Mouse (Mus musculus) liver, embryonic 11.5 days (tissue): ENCODE measurements around the gene 2300002M23Rik. TPM values are rescaled to one million over a fixed set of nuclear protein-coding genes. Genes with fewer than 3 reads are reported as not detected.

Source experiments
- ATAC-seq: fragments of 200-750 bp; cut with Nextera tagmentation; replicated peaks from 2 replicates; pipeline ENCODE4 v1.8.0; 2017; ENCODE audit warnings: moderate number of reproducible peaks, mild to moderate bottlenecking, moderate TSS enrichment, moderate library complexity; ENCODE audit not compliant: low FRiP score
- DNase-seq: peaks from one replicate; pipeline ENCODE4 v3.0.0-alpha.2; 2017; ENCODE audit warnings: low spot score
- H3K27ac ChIP-seq: fragments of 300-500 bp; sonication (generic); 2 replicates; pipeline ENCODE4 v1.5.1; 2014; ENCODE audit warnings: mild to moderate bottlenecking, low read depth, low read length, control low read depth
- H3K27me3 ChIP-seq: fragments of 300-500 bp; sonication (generic); replicated peaks from 2 replicates; pipeline ENCODE4 v1.6.1; 2014; ENCODE audit warnings: low read length, mixed read lengths; ENCODE audit not compliant: control insufficient read depth, insufficient read depth
- H3K36me3 ChIP-seq: fragments of 300-500 bp; sonication (generic); 2 replicates; pipeline ENCODE4 v1.6.1; 2014; ENCODE audit warnings: mild to moderate bottlenecking, low read length, moderate library complexity, mixed read lengths; ENCODE audit not compliant: control insufficient read depth, insufficient read depth
- H3K4me1 ChIP-seq: fragments of 300-500 bp; sonication (generic); replicated peaks from 2 replicates; pipeline ENCODE4 v1.6.1; 2014; ENCODE audit warnings: low read length, mixed read lengths; ENCODE audit not compliant: control insufficient read depth, insufficient read depth
- H3K4me2 ChIP-seq: fragments of 300-500 bp; sonication (generic); 2 replicates; pipeline ENCODE4 v1.6.1; 2014; ENCODE audit warnings: mild to moderate bottlenecking, control low read depth, moderate library complexity
- H3K4me3 ChIP-seq: fragments of 300-500 bp; sonication (generic); 2 replicates; pipeline ENCODE4 v1.5.1; 2014; ENCODE audit warnings: low read depth, low read length, control low read depth
- H3K9ac ChIP-seq: fragments of 300-500 bp; sonication (generic); 2 replicates; pipeline ENCODE4 v1.6.1; 2014; ENCODE audit warnings: low read depth, low read length, control low read depth
- H3K9me3 ChIP-seq: fragments of 300-500 bp; sonication (generic); 2 replicates; pipeline ENCODE4 v1.6.1; 2016; ENCODE audit warnings: low read length, inconsistent platforms, mixed read lengths; ENCODE audit not compliant: control insufficient read depth
- WGBS: fragments of 180-500 bp; shearing (Covaris S2); extraction: QIAGEN DNeasy Blood & Tissue Kit; methylation state at CpG from one replicate; pipeline ENCODE4 v1.1.7; 2014; 5-methylcytosine and 5-hydroxymethylcytosine counted together
- polyA plus RNA-seq: library from polyadenylated mRNA; unstranded; fragments of >200 nt; fragmentation: Nextera tagmentation; extraction: Ambion mirVana; gene quantifications from 2 replicates; pipeline ENCODE4 v1.2.1, GENCODE M21; 2014

2300002M23Rik gene
- not detected in 2 replicates for polyA plus RNA-seq

DNA sequence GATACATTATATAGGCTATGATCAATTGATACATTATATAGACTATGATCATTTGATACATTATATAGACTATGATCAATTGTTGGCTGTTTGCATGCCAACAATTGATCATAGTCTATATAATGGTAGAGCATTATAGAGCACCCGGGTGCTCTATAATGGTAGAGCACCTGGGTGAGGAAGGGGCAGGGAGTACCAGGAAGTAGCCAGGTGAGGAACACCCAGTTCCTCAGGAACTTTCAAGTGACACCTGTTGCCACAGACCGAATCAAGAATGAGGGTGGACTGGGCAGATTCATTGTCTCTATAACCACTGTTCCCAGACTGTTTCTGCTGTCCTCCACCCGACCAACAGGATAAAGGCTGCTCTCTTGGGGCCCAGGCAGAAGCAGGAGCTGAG, at the start of gene 2300002M23Rik:
Gene 2300002M23Rik, plus strand, starts transcription at position 301 of the 400 bp plus-strand sequence.
- H3K4me3 ChIP-seq: no peak within 1 kb of the TSS
- WGBS: 53% methylated on average over 3 of the region's 3 CpGs
- H3K27ac ChIP-seq: no peak within 1 kb of the TSS
- DNase-seq: no peak
- H3K9me3 ChIP-seq: no peaks in the 10 kb centered on the region
- H3K4me1 ChIP-seq: no peaks in the 10 kb centered on the region
- peaks cover 30% of the 10 kb centered on the region for H3K27me3 ChIP-seq
- no peak within 1 kb of the TSS for H3K4me2 ChIP-seq
- no peak within 1 kb of the TSS for H3K9ac ChIP-seq
- ATAC-seq: no peak
- no peaks in the 10 kb centered on the region for H3K36me3 ChIP-seq

DNA sequence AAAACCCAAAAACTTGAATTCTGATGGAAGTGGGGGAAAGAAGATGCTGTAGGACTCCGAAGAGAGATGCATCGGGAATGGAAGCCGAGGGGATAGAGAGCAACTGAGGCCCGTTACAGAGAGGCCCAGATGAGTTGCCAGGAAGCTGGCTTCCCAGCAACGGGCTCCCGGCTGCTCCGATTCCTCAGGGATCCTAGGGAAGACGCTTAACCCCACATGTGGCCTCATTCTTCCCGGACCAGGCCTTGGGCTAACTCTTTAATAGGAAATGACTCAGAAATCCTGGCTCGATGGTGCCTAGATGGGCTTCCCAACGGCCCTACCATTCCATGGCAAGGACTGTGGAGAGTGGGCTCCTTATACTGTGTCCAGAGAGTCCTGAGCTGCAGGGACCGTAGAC, 49.7 kb upstream of the 2300002M23Rik start:
- Histone ChIP-seq H3K27me3 (no peaks in the 10 kb centered on the region), H3K9ac (peak overlapping the region; percentile 69), H3K4me2 (peak overlapping the region; percentile 93), H3K4me3 (peak overlapping the region; percentile 71), H3K9me3 (no peaks in the 10 kb centered on the region), H3K27ac (peak overlapping the region; percentile 48; the same call in 1 of the 2 replicates), H3K4me1 (peaks cover 10% of the 10 kb centered on the region), H3K36me3 (no peaks in the 10 kb centered on the region)
- DNase-seq (no peak), ATAC-seq (no peak)
- WGBS: 9% methylated on average over 12 of the region's 12 CpGs

DNA sequence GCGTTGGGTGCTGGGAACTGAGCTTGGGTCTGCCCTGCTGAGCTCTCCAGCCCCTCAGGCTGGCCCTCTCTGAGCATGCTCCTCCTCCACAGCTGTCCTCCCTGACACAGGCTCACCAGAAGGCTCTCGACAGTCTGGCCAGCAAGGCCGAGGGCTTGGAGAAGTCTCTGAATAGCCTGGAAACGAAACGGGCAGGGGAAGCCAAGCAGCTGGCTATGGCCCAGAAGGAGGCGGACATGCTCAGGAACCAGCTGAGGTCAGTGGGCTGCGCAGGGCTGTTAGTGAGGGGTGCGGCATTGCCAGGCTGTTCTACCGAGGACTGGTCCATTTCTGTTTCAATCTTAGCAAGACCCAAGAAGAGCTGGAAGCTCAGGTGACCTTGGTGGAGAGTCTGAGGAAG, 42.9 kb upstream of the 2300002M23Rik start:
- ATAC-seq (no peak), DNase-seq (no peak)
- H3K4me1 ChIP-seq: no peaks in the 10 kb centered on the region
- H3K4me2 ChIP-seq: no peak overlapping the region
- peaks cover 8% of the 10 kb centered on the region; the same call in 1 of the 2 replicates for H3K36me3 ChIP-seq
- H3K4me3 ChIP-seq: no peak overlapping the region
- no peaks in the 10 kb centered on the region for H3K9me3 ChIP-seq
- H3K27ac ChIP-seq: no peak overlapping the region
- no peak overlapping the region for H3K9ac ChIP-seq
- H3K27me3 ChIP-seq: no peaks in the 10 kb centered on the region
- WGBS: 87% methylated on average over 9 of the region's 9 CpGs

DNA sequence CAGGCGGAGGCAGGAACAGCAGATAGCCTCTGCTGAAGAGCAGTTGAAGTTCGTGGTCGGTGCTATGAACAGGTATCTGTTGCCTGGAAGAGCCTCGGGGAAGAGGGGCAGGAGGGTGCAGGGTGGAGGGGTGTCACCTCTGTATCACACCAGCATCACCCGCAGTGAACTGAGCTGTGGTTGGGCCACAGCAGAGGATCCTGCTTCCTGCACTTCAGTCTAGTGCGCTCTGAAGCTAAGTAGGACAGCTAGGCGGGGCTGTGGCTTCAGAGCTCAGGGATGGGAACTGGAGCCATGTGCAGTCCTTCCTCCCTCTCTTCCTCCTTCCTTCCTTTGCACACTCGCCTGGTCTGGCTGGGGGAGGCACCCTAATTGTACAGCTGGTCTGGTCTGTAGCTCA, 40.6 kb upstream of the 2300002M23Rik start:
- H3K9me3 ChIP-seq: no peaks in the 10 kb centered on the region
- H3K27ac ChIP-seq: no peak overlapping the region
- H3K36me3 ChIP-seq: peaks cover 8% of the 10 kb centered on the region; the same call in 1 of the 2 replicates
- H3K4me1 ChIP-seq: no peaks in the 10 kb centered on the region
- H3K27me3 ChIP-seq: no peaks in the 10 kb centered on the region
- no peak for ATAC-seq
- H3K4me3 ChIP-seq: no peak overlapping the region
- WGBS: 55% methylated on average over 8 of the region's 8 CpGs
- DNase-seq: no peak
- no peak overlapping the region for H3K4me2 ChIP-seq
- H3K9ac ChIP-seq: 0 out of 2 replicates have a peak overlapping the region, but pooled peaks have one; percentile 16

DNA sequence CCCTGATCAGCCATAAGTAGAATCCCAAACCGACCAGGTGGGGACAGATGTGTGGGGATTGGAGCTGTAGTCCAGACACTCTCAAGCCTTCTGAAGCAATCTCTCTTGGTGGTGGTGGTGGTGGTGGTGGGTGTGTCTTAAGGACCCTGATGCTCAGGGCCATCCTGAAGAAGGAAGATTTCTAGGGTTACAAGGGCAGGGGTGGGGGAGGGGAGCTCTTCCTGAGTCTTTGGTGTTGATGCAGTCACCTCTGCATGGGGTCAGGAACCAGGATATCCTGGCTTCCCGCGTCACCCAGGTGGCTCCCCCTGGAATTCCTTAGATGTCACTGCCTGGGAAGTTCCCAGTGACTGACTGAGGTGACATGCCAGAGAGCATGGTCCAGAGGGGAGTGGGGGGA, 34.9 kb upstream of the 2300002M23Rik start:
- H3K27me3 ChIP-seq: no peaks in the 10 kb centered on the region; the same call in 1 of the 2 replicates
- peaks cover 7% of the 10 kb centered on the region; the same call in 1 of the 2 replicates for H3K36me3 ChIP-seq
- no peak for ATAC-seq
- H3K27ac ChIP-seq: no peak overlapping the region
- DNase-seq: no peak
- no peak overlapping the region for H3K9ac ChIP-seq
- no peaks in the 10 kb centered on the region for H3K4me1 ChIP-seq
- H3K4me2 ChIP-seq: no peak overlapping the region
- no peak overlapping the region for H3K4me3 ChIP-seq
- 4% methylated on average over 3 of the region's 3 CpGs for WGBS
- H3K9me3 ChIP-seq: no peaks in the 10 kb centered on the region

DNA sequence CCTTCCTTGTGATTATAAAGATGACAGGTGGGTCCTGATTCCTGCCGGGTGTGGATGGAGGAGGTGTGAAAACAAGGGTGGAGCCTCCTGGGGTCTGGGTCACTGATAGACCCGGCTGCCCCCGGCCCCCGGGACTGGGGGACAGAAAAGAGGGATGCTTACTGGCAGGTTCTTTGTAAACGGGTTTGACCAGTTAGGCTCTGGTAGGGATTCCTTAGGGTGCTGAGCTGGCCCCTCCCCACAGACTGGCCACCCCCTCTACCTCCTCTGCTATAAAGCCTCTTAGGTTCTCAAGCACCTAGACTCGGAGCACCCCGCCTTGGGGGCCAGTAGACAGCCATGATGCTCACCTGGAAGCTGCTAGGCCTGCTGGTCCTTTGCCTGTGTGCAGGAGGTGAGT, 34.3 kb upstream of the 2300002M23Rik start, which contains the start of gene Psors1c2:
Gene Psors1c2, plus strand, starts transcription at position 301 of the 400 bp plus-strand sequence.
- no peak within 1 kb of the TSS for H3K9ac ChIP-seq
- H3K36me3 ChIP-seq: peaks cover 7% of the 10 kb centered on the region; the same call in 1 of the 2 replicates
- H3K9me3 ChIP-seq: no peaks in the 10 kb centered on the region
- WGBS: 20% methylated on average over 7 of the region's 7 CpGs
- ATAC-seq: no peak
- no peak for DNase-seq
- no peak within 1 kb of the TSS for H3K4me3 ChIP-seq
- H3K27ac ChIP-seq: no peak within 1 kb of the TSS
- no peak within 1 kb of the TSS for H3K4me2 ChIP-seq
- no peaks in the 10 kb centered on the region; the same call in 1 of the 2 replicates for H3K27me3 ChIP-seq
- H3K4me1 ChIP-seq: no peaks in the 10 kb centered on the region

DNA sequence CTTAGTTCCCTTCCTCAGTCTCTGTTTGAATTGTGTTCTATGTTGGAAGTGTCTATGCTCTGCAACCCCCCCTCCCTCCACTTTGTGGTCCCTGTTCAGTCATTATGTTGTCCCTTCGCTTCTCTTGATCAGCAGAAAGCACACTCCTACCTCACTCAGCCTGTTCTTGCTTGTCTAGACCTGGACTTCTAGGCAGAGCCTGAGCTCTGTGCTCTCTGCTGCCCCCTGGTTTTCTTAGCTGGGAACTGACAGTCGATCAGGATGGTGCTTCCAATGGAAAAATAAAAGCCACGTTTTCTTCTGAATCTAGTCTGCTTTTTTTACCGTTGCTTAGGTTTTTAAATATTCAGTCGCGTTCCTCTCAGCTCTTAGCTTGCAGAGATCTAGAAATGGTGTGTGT, 32.9 kb upstream of the 2300002M23Rik start:
- no peaks in the 10 kb centered on the region for H3K36me3 ChIP-seq
- no peak overlapping the region for H3K27ac ChIP-seq
- ATAC-seq: no peak
- H3K9ac ChIP-seq: no peak overlapping the region
- H3K4me1 ChIP-seq: no peaks in the 10 kb centered on the region
- no peak overlapping the region for H3K4me2 ChIP-seq
- H3K27me3 ChIP-seq: no peaks in the 10 kb centered on the region; the same call in 1 of the 2 replicates
- WGBS: 13% methylated on average over 6 of the region's 6 CpGs
- DNase-seq: peak; percentile 59
- H3K4me3 ChIP-seq: no peak overlapping the region
- H3K9me3 ChIP-seq: no peaks in the 10 kb centered on the region

DNA sequence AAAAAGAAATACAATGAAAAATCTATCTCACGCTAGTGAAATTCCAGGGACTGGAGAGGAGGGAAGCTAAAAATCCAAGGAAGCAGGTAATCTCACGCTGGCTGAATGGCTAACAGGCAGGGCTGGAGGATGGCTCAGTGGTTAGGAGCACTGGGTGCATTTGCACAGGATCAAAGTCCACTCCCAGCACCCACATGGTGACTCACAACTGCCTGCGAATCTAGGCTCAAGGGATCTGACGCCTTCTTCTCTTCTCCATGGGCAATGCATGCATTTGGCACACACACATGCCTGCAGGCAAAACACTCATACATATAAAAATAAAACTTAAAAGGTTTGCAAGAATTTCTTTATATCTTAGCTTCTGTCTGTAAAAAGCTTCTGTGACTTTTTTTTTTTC, 29.8 kb upstream of the 2300002M23Rik start:
- H3K9ac ChIP-seq: no peak overlapping the region
- no peak for ATAC-seq
- no peaks in the 10 kb centered on the region for H3K9me3 ChIP-seq
- no peaks in the 10 kb centered on the region; the same call in 1 of the 2 replicates for H3K27me3 ChIP-seq
- no peak overlapping the region for H3K4me2 ChIP-seq
- WGBS: 85% methylated on average over 4 of the region's 4 CpGs
- H3K4me3 ChIP-seq: no peak overlapping the region
- no peak for DNase-seq
- H3K4me1 ChIP-seq: no peaks in the 10 kb centered on the region
- no peak overlapping the region for H3K27ac ChIP-seq
- no peaks in the 10 kb centered on the region for H3K36me3 ChIP-seq

DNA sequence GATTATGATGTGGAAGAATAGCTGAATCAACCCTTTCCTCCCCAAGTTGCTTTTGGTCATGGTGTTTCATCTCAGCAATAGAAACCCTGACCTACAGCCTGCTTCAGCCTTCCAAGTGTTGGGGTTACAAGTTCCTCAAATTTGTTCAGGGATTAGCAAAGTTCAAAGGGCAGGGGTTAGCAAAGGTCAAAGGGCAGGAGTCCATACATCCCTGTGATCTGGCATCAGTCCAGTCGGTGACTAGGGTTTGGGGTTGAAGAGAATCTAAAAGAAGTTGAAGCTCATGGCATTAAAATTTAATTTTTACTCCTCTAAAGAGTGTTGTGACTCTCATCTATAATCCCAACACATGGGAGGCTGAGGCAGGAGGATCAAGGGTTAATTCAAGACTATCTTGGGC, 28.8 kb upstream of the 2300002M23Rik start:
- 68% methylated on average over 1 of the region's 1 CpGs for WGBS
- DNase-seq (no peak), ATAC-seq (no peak)
- H3K4me2 ChIP-seq: no peak overlapping the region
- H3K4me3 ChIP-seq: no peak overlapping the region
- H3K9ac ChIP-seq: no peak overlapping the region
- no peak overlapping the region for H3K27ac ChIP-seq
- H3K27me3 ChIP-seq: no peaks in the 10 kb centered on the region
- no peaks in the 10 kb centered on the region for H3K36me3 ChIP-seq
- no peaks in the 10 kb centered on the region for H3K4me1 ChIP-seq
- H3K9me3 ChIP-seq: no peaks in the 10 kb centered on the region
